Mouse (Mus musculus) heart, adult 11 months (tissue): Measurements from ENCODE around the gene Rnaset2a.
"Not testable (repeated sequence)": the region's sequence is repeated elsewhere in the genome, so short reads cannot be mapped to it uniquely, and the experiment has no call there.

Experiments used
- DNase-seq: peaks from one replicate; pipeline ENCODE4 v3.0.0; 2022

The Rnaset2a gene

DNA sequence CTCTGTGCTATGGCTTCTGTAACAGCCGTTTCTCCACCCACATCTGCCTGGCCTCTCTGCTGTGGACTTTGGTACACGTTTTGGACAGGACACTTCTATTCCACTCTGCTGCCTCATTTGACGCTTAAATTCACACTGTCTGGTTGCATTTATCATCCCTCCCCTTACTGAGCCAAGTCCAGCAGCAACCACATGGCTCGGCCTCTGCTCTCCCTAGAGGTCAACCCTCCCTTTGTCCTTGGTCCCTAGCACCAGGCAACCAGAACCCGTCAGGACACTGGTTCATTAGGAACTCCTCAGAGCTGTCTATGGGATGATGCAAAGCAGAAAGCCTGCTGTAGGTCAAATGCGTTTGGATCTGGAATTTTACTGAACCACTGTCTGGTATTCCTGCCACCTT is 17.0 kb downstream of the Rnaset2a start:
- DNase-seq, result not testable (repeated sequence)

DNA sequence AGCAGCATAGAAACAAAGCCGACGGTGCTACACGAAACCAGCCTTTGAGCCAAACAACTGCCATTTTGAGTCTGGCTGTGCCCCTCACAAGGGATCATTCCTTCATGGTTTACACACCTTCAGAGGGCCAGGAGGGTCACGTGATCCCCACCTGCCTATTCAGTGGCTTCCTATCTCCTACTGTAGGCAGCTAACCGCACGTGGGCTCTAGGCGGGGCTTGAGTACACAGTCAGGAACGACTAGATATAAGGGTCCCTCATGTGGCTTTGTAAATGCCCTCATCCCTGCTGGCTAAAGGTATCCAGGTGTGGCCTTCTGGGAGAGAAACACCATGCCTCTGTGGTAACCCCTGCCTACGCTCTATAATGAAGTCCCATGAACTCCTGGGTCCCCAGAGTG is 18.3 kb downstream of the Rnaset2a start:
- DNase-seq, result not testable (repeated sequence)

DNA sequence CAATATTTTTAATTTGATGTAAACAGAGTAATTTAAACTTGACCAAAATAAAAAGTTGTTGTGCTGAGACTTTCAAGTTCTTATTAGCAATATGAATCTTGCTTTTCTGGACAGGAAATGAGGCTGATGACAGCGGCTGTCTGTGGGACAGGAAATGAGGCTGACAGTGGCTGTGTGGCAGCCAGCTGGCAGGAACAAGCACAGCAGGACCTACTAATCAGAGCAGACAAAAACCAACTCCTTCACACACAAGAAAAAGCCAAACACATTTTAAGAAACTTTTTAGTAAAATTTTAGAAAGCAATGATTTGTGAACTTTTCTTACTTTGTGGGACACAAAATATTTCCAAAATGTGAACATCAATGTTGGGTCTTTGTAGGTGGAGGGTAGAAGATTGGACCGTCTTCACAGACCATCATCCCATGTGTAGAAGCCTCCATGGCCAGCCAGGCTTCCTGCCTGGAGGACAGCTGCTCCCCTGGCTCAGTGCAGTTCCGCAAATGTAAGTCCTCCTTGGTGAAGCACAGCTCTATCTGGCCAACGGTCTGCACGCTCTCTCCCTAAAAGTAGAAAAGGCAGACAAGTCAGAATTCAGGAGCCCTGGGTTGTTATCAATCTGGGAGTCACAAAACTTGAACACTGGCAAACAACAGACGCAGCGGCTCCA is 19.4 kb downstream of the Rnaset2a start:
- not testable (repeated sequence) for DNase-seq

DNA sequence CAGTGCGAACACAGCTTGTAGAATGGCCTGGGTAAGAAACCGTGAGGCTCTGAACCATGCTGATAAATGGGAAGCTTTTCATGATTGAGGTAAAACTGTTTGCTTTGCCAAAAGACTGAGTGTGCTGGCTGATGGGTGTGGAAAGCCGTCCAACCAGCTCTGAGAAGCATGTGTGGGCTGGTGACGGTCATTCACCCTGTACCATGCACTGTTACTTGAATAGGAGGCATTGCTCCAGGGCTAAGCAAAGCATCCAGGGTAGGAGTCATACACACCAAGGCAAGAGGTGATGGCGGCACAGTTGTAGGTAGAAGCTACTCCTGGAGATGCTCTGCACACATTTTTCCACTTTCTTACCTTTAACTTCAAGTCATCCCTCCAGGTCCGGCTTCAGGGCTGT is 23.3 kb downstream of the Rnaset2a start:
- DNase-seq, result not testable (repeated sequence)

DNA sequence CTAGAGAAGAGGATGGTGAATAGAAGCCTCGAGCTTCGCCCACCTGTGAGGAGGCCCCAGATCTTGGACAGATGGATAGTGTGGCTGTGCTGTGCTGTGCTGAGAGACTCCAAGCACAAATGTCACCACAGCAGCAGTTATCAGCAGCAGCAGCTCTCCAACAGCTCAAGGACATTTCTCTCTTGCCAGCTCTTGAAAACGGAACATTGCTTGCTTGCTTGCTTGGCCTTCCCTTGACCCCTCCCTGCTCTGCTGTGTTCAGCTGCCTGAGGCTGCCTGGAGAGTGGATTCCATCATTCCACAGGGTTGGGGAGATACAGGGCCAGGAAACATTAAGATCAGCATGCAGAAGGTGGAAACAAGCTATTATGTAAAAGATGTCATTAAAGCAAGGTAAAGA is 24.9 kb downstream of the Rnaset2a start:
- not testable (repeated sequence) for DNase-seq

DNA sequence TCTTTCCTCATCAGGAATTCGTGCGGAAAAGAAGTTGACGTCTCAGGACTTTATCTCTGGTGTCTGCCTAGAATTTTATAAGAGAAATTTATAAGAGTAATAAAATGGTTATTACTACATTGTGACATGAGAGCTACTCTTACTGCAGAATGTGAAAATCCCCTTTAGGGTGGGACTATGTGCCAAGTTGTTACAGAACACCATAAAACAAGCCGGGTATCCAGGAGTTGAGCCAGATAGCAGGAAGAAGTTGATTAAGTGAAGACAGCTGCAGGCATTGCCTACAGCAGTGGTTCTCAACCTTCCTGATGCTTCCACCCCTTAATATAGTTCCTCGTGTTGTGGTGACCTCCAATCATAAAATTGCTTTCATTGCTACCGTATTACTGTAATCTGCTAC is 31.0 kb downstream of the Rnaset2a start:
- DNase-seq, result not testable (repeated sequence)

DNA sequence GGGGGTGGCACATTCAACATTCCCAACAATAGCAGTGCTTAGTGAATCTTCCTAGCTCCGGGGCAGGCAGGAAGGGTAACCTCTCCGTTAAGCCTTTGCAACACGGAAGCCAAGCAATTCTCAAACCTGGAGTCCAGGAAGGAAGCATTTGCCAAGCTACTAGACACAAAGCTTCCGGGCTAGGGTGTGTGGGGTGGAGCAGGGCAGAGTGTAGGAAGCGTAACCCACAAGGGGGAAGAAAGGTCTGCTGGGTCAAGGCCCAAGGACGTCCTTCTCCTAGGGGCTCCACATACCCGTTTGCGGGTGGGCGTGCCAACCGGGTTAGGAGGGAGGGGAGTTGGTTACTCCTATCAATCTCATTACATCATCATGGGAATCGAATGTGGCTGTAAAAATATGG is 31.5 kb downstream of the Rnaset2a start:
- peak; percentile 87 for DNase-seq

DNA sequence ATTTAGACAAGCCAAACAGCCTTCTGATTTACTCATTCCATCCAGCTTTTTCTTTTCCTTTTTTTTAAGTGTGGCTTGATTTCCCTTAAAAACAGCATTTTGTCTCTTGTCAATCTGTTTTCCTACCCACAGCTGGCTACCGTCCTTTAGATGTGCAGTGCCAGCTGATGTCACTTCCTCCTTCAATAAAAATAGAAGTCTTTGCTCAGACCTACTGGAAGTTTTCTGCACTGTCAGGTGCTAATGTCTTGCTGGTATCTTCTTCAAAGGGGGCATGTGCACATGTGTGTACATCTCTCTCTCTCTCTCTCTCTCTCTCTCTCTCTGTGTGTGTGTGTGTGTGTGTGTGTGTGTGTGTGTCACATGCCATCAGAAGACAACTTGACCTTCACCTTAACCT is 35.7 kb downstream of the Rnaset2a start:
- DNase-seq, result not testable (repeated sequence)

DNA sequence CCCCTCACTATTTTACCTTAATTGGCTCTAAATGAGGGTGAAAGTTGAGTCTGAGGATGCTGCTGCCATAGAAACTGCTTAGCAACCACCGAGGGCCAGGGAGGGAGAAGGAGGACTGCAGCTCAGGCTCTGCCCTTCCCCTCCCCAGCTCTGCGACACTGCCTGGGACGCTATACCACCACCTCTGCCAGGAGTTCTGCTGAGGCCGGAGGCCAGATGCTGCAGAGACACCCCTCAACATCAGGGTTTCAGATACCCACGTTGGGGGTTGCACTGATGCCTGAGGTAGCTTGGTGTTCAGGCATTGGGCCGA is 46.6 kb downstream of the Rnaset2a start:
- DNase-seq, result not testable (repeated sequence)

DNA sequence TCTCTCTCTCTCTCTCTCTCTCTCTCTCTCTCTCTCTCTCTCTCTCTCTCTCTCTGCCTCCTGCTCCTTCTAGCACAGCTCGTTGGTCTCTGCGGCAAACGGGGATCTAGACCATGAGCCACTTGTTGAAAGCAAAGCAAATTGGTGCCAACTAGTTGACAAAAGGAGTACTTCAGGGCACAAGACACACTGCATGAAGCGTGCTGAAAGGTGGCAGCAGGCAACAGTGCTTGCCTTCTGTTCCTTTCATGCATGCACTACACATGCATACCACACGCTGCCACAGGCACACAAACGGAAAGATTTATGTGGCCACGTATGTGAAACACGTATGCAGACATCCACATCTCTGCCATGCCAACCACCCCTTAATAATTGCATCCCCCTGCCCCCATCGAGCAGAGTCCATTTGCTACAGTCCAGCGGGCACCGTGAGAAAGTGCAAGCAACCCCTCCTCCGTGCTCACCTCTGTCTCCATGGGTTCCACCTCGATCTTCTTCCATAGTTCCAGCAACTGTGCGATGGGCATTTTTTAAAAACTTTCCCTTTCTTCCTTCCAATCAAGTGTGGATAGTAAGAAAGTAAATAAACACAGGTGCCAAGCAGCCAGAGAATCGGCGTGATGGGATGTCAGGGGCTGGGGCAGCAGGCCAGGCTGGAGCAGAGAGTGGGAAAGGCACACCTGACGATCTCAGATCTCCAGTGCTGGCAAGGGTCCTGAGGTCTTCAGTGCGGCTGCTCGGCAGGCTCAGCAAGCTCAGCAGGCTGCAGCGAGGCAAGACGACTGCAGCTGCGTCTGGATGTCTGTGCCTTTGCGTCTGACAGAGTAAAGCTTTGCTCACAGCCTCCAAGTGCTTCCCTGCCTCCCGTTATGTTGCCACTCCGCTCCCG is 47.2 kb downstream of the Rnaset2a start:
- DNase-seq, result not testable (repeated sequence)

DNA sequence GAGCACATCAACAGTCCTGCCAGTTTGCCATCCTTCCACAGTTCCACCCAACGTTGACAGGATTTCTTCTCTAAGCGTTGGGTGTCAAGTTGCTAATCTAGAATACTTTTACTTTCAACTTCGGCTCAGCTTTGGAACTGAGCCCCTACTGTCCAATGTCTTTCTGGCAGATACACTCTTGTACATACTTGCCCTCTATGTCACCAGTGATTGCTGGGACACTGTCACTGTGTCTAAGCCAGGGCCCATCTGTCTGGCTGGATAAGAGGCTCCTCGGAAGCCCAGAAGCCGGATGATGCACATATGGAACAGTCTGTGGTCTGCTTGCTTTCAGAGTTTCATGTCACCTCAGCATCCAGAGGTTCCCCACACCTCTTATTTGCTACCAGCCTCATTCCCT is 51.7 kb downstream of the Rnaset2a start:
- DNase-seq, result peak; percentile 92

DNA sequence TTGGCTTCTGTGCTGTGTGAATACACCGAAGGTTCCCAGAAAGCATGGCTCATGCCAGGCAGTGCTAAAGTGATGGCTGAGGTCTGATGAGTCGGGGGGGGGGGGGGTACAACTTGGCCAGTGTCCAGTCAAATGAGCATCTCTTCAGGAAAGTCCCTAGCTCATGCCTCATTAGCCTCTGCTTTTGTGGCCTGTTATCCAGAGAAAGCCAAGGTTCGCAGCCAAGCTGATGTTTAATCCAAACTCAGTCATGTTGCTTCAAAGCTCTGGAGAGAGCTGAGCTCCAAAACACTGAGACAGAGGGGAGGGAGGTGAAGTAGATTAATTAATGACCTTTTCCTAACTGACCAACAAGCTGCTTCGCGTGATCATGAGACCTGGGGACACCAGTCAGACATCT is 52.2 kb downstream of the Rnaset2a start:
- DNase-seq, result not testable (repeated sequence)

DNA sequence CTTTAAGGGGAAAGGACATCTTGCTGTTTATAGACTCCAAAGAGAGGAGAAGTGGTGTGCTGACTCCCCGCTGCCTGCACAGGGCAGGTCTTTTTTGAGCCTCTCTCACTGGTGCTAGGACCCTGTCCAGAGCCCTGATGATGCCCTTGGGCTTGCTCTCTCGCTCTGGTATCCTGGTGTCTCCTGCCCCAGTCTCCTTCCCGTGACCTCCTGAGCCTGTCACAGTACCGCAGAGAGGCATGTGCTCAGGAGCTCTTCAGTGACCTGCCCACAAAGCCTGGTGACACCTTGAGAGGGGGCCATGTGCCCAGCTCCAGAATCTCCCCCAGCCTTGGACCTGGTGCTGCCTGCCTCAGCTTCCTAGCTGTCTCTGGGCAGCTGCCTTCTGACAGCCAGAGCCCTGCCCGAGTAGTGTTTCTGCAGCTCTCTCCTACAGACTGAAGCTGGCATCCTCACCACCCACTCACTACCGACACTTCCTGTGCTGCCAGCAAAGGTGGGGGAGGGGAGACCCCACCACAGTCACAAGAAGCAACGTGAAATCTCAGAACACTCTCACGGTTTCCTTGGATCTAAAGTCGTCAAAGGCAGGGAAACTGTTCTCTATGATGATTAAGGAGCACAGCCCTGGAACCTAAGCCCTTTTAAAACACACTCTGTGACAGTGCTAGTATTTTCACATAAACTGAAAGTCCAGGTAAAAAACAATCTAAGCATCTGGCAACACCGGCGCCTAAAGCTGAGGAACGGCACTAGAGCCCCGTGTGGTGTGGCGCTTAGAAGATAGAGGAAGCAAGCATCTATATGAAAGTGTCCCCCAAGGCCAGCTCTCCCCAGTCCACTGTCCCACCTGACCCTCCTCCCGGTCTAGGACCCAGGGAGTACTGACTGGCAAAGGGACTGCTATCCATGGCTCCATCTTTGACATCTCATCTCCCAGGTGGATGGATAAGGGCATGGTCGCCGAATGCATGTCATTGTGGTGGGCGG is 55.1 kb downstream of the Rnaset2a start:
- peak; percentile 71 for DNase-seq

DNA sequence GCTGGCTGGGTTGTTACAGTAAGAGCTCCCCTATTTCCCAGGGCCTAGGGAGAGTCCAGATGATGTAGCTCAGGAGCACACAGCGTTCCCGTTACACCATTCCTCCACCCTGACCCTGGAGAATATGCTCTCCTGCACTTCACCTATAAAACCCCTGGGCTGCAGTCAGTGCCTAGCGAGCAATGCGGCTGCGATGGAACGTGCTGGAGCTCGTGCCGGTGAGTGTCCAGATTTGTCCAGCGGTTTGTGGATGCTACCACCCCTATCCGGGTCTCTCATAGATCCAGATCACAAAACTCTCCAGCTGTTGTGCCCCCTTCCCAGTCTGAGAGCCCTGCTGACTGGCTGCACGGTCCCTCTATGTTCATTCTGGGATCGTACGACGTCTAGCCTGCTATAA is 56.6 kb downstream of the Rnaset2a start:
- DNase-seq, result peak; percentile 79

DNA sequence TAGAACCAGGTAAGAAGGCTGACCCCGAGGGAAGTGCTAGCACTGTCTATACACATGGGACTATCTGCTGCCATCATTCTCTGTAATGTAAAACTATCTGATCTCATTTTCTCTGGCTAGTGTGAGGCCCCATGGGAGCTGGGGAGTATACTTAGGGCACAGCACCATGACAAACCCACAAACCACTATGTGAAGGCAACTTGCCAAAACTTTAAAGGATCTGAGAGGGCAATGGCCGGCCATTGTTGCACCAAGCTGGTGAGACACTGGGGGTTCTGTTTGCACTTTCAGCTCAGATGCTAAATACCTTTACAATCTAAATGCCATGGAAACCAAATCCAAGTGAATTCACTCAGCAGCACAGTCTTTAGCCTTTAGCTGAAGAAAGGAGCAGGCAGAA is 78.0 kb downstream of the Rnaset2a start:
- peak; percentile 28 for DNase-seq
